Mouse (Mus musculus) kidney, adult 11 months (tissue): ENCODE data around the gene 4931429L15Rik.
"Not testable (repeated sequence)": the region's sequence is repeated elsewhere in the genome, so short reads cannot be mapped to it uniquely, and the experiment has no call there.

Experiments
- DNase-seq: peaks from one replicate; pipeline ENCODE4 v3.0.0; 2022

Gene 4931429L15Rik

DNA sequence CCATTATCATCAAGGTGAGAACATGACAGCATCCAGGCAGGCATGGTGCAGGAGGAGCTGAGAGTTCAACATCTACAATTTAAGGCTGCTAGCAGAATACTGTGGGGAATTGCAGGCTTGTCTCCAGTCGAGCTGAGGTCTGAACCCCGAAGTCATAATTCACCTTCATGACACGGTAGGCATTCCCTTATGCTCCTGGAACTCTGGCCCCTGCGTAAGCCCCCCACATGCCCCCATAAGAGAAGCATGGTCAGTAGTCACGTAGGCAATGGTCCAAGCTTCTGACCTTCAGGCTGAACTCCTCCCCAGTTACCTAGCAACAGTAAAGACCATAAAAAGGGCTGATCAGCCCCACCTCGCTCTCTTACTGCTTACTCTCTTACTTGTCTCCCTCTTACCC lies at the start of gene 4931429L15Rik:
4931429L15Rik (minus strand) TSS at position 101 of the 400 bp plus-strand sequence.
- DNase-seq = not testable (repeated sequence)

- DNase-seq = no peak
Observed at GRCm38 (mm10) chr9:46362459-46362858, 42.7 kb upstream of the 4931429L15Rik start.

DNA sequence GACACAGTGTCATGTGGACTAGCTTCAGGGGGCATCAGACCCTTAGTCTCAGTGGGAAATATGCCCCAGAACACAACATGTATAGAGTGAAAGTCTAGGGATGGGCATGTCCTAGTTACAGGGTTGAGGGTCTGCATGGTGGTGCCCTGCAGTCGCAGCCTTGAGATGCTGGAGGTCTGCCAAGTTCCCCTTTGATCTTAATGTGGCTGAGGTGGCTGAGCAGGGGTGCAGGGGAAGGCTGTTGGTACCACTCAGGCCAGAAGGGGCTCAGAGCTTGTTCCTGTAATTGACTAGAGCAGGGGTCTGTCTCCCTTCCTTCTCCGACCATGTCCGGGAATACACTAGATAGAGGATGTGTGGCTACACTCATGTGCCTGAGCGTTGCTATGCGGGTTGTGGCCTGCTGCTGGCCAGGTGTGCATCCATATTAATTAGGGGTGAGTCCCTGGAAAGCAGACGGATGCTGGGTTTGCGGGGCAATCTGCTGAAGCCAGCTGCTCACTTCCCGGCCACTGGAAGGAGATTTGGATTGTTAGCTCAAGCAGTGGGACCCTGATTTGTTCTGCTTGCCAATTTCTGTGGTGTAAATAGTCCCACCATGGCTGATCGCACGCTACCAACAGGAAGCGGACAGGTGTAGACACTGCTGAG lies 41.8 kb upstream of the 4931429L15Rik start:
- DNase-seq = no peak

- DNase-seq = peak; percentile 23
Observed at GRCm38 (mm10) chr9:46353992-46354391, 34.2 kb upstream of the 4931429L15Rik start.

GRCm38 (mm10) chr9:46353330-46353724 lies 33.5 kb upstream of the 4931429L15Rik start:
- DNase-seq = no peak

GRCm38 (mm10) chr9:46352651-46353329 lies 33.0 kb upstream of the 4931429L15Rik start:
- no peak for DNase-seq

DNA sequence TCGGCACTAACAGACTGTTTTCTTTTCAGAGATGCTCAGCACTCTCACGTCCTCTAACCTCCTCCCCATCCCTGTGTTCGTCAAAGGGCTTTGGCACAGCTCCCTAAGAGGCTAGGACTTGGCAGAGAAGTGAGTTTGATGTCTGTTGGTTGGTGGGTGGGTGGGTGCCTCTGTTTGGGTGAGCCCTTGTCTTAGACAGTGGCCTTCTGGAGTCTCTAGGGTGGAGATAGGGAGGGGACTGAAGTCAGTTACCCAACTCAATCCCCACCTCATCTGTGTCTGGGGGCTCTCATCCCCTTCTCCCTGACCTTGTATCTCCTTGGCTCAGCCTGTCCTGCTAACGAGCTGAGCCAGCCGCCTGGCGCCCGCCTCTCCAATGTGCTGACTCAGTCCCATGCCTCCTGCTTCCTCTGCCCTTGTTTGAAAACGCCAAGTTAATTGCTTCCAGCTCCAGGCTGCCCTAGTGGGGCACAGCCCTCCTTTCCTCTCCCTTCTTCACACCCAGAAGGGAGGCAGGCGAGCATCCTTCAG lies 30.7 kb upstream of the 4931429L15Rik start:
- DNase-seq = no peak

DNA sequence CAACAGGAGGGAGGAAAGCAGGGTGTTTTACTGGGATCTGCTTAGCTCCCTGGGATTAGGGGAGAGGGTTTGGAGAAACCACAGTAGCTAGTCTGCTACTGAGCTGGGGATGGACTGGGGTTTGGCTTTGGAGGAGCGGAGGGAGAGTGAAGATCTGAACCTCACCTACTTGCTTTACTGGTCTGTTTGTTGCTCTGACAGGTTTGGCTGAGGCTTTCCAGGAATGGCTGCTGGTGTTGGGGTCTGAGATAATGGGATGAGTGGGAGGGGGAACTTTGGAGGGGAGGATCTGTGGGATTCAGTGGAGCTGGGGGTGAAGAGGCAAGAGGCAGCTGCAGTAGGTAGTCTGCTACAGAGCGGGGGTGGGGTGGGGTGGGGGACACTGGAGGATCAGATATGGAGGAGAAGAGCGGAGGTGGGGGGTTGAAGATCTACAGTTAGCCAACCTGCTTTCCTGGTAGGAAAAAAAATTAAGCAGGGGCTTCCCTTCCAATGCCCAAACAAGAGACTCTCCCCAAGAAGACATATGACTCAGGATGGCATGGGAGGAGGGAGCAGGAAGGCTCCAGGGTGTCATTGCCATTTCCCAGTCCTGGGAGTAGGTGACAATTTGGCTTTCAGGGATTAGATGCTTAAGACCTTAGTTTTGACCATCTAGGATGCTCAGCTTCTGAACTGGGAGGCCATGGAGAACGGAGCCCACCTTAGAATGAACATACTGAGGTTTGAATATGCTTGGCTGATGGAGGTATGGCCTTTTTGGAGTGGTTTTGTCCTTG lies 26.3 kb upstream of the 4931429L15Rik start:
- DNase-seq = no peak

GRCm38 (mm10) chr9:46339051-46339652 lies 19.4 kb upstream of the 4931429L15Rik start:
- no peak for DNase-seq

DNA sequence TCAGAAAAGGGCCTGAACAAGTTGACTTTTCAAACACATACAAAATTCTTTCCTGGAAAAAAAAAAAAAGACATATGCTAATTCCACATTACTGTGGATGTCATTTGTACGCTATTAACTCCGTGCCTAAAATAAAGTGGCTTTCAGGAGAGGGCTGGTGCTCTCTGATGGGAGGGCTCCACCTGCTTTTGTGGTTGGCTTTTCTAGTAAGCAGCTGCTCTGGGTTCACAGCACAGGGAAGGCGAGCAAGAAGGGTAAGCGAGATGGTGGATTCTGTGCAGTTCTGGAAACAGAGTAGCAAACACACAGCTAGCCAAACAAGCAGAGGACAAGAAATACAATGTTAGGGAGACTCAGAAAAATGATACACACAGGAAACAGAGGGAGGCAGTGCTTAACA lies 18.6 kb upstream of the 4931429L15Rik start:
- no peak for DNase-seq

DNA sequence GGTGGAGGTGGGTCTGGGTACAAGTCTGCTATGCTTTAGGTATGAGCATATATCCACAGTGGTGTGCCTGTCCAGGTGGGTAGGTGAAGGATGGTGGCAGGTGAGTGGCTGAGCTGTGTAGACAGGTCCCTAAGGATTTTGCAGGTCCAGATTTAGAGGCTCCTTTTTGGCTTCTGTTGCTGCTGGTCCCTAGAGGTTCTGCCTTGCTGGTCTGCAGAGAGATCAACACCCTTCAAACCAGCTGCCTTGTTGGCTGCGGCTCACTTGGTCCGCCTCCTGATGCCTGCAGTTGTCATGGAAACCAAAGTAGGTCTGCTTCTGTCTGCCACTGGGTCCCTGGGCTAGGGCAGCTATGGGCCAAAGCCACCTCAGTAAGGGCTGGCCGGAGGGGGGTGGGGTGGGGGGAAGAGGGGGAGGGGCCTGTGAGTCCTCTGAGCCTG lies 18.1 kb upstream of the 4931429L15Rik start:
- DNase-seq = no peak

DNA sequence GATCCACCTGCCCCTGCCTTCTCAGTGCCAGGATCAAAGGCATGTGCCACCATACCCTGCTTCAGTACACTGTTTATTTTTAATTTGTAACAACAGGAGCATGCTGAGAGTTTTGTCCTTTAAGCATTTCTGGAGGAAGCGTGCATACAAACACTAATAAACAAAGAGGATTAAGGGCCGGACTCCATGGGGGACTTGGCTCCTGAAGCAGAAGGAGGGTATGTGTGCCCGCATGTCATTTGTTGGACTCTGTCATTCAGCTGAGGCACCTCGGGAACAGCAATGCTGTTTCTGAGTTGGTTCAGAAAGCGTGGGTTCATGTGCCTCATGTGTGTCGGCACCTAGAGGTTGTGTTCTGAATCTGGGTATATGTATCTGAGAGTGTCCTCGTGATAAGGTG lies 17.5 kb upstream of the 4931429L15Rik start:
- no peak for DNase-seq

DNA sequence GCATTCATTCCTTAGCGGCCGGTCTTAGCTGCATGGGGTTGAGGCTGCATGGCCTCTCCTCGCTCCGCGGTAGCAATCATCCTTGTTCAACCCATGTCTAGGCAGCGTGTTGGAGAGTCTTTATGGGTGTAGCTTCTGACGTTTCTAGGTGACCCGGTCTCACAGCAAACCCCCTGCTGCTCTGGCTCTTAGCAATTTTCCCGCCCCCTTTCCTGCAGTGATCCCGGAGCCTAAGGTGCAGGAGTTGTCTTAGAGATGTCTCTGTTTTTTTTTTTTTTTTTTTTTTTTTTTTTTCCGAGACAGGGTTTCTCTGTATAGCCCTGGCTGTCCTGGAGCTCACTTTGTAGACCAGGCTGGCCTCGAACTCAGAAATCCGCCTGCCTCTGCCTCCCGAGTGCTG lies 16.5 kb upstream of the 4931429L15Rik start:
- DNase-seq = not testable (repeated sequence)

DNA sequence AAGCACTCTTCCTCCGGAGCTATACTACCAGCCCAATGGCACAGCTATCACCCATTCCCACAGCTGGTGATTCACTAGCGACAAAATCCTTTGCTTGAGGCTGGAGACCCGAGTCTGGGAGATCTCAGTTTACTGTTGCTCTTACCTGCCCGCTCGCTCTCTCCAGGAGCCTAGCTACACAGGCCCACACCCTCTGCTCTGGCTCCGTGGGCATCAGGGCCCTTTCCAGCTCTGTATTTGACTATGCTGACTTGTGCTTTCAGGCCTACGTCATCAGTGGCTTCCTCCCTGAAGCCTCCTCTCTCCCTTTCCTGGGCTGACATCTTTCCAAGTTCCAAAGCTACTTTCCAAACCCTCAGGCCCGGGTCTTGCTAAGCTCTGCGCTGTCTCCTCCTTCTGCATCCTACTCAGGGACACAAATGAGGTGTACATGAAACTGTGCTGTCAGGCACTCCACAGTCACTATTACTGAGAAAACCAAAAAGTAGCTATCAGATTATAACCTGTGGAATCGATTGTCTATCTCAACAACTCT lies 15.7 kb upstream of the 4931429L15Rik start:
- DNase-seq = no peak

- no peak for DNase-seq
Observed at GRCm38 (mm10) chr9:46334471-46335025, 14.8 kb upstream of the 4931429L15Rik start.

- DNase-seq = no peak
Observed at GRCm38 (mm10) chr9:46331301-46331700, 11.5 kb upstream of the 4931429L15Rik start.

GRCm38 (mm10) chr9:46330586-46330895 lies 10.8 kb upstream of the 4931429L15Rik start:
- no peak for DNase-seq

DNA sequence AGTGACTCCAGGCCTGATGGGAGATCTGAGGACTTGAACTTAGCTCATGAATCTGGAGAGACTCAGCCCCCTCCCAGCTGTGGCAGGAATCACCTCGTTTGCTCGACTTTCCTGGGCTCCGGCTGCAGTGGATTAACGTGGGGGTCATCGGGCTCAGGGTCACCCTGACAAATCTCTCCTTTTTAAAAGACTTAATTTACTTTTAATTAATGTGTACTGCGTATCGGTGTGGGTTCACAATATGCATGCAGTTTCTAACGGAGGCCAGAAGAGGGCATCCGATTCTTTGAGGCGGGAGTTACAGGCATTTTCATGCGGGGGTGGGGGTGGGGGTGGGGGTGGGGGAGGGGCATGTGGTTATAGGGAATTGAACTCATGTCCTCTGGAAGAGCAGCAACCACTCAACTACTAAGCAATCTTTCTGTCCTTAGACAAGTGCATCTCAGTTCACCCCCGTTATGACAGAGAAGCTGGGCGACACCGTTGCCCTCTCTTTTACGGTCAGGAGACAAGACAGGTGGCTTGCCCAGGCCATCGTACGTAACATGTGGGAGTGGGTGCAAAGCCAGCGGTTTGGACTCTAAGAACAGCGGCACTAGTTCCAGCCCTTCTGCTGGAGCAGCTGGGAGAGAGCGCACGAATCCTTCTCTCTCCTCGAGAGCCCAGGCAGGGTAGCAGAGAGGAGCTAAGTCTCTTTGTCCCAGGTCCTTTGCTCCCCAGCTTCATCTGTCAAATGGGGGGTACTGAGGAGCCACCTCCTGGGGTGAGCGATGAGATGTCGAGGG lies 10.2 kb upstream of the 4931429L15Rik start:
- DNase-seq = no peak

- DNase-seq = no peak
Observed at GRCm38 (mm10) chr9:46329250-46329648, 9.5 kb upstream of the 4931429L15Rik start.

GRCm38 (mm10) chr9:46328572-46329249 lies 8.9 kb upstream of the 4931429L15Rik start:
- DNase-seq = no peak
